Mouse (Mus musculus) midbrain, embryonic 14.5 days (tissue): ENCODE data around the gene Gpr171. TPM values are rescaled to one million over a fixed set of nuclear protein-coding genes. Genes with fewer than 3 reads are reported as not detected.

Experiments used
- ATAC-seq: fragments of 200-750 bp; cut with Nextera tagmentation; 2 replicates; pipeline ENCODE4 v1.8.0; 2017; ENCODE audit warnings: moderate number of reproducible peaks, moderate library complexity; ENCODE audit not compliant: low FRiP score, low TSS enrichment
- DNase-seq: peaks from one replicate; pipeline ENCODE4 v3.0.0-alpha.2; 2015
- H3K27ac ChIP-seq: fragments of 300-500 bp; sonication (generic); replicated peaks from 2 replicates; pipeline ENCODE4 v1.5.1; 2014; ENCODE audit warnings: mild to moderate bottlenecking, low read depth, low read length, moderate library complexity
- H3K27me3 ChIP-seq: fragments of 300-500 bp; sonication (generic); 2 replicates; pipeline ENCODE4 v1.6.1; 2014; ENCODE audit warnings: low read length, control low read depth, mixed read lengths; ENCODE audit not compliant: control insufficient read depth, insufficient read depth
- H3K36me3 ChIP-seq: fragments of 300-500 bp; sonication (generic); 2 replicates; pipeline ENCODE4 v1.6.1; 2014; ENCODE audit warnings: low read length, control low read depth; ENCODE audit not compliant: control insufficient read depth, insufficient read depth
- H3K4me1 ChIP-seq: fragments of 300-500 bp; sonication (generic); 2 replicates; pipeline ENCODE4 v1.6.1; 2014; ENCODE audit warnings: mild to moderate bottlenecking, antibody characterized with exemption, low read length, control low read depth; ENCODE audit not compliant: control insufficient read depth, insufficient read depth
- H3K4me2 ChIP-seq: fragments of 300-500 bp; sonication (generic); 2 replicates; pipeline ENCODE4 v1.6.1; 2014; ENCODE audit warnings: mild to moderate bottlenecking, low read length, moderate library complexity
- H3K4me3 ChIP-seq: fragments of 300-500 bp; sonication (generic); replicated peaks from 2 replicates; pipeline ENCODE4 v1.5.1; 2014; ENCODE audit warnings: low read depth, low read length
- H3K9ac ChIP-seq: fragments of 300-500 bp; sonication (generic); replicated peaks from 2 replicates; pipeline ENCODE4 v1.6.1; 2014; ENCODE audit warnings: mild to moderate bottlenecking, low read length, moderate library complexity
- H3K9me3 ChIP-seq: fragments of 300-500 bp; sonication (generic); 2 replicates; pipeline ENCODE4 v1.6.1; 2016; ENCODE audit warnings: low read length, control low read depth, mixed read lengths; ENCODE audit not compliant: control insufficient read depth
- WGBS: fragments of 180-500 bp; shearing (Covaris S2); extraction: QIAGEN DNeasy Blood & Tissue Kit; methylation state at CpG from one replicate; pipeline ENCODE4 v1.1.7; 2014; 5-methylcytosine and 5-hydroxymethylcytosine counted together
- polyA plus RNA-seq: library from polyadenylated mRNA; unstranded; fragments of >200 nt; fragmentation: Nextera tagmentation; extraction: Ambion mirVana; gene quantifications from 2 replicates; pipeline ENCODE4 v1.2.1, GENCODE M21; 2014

The Gpr171 gene
- polyA plus RNA-seq, 1 experiment from 2014 or later: 1.3 TPM

GRCm38 (mm10) chr3:59102146-59102545 lies 525 bp upstream of the Gpr171 start:
- DNase-seq: no peak
- Histone ChIP-seq H3K27me3 (no peaks in the 10 kb centered on the region), H3K36me3 (no peaks in the 10 kb centered on the region), H3K9me3 (no peaks in the 10 kb centered on the region), H3K4me1 (no peaks in the 10 kb centered on the region), H3K27ac (no peak overlapping the region), H3K4me3 (no peak overlapping the region), H3K9ac (no peak overlapping the region), H3K4me2 (no peak overlapping the region)
- ATAC-seq: no peak
- 97% methylated on average over 2 of the region's 2 CpGs for WGBS

- no peak overlapping the region for H3K9ac ChIP-seq
- no peaks in the 10 kb centered on the region for H3K4me1 ChIP-seq
- no peaks in the 10 kb centered on the region for H3K9me3 ChIP-seq
- H3K4me2 ChIP-seq: no peak overlapping the region
- WGBS: 93% methylated on average over 10 of the region's 10 CpGs
- DNase-seq: no peak
- ATAC-seq: no peak
- no peaks in the 10 kb centered on the region for H3K27me3 ChIP-seq
- no peak overlapping the region for H3K4me3 ChIP-seq
- no peak overlapping the region for H3K27ac ChIP-seq
- no peaks in the 10 kb centered on the region for H3K36me3 ChIP-seq
Observed at GRCm38 (mm10) chr3:59098540-59098939, 3.1 kb downstream of the Gpr171 start.

GRCm38 (mm10) chr3:59097421-59097820 lies 4.2 kb downstream of the Gpr171 start:
- DNase-seq (no peak), ATAC-seq (no peak)
- H3K4me2 ChIP-seq: no peak overlapping the region
- no peak overlapping the region for H3K9ac ChIP-seq
- H3K36me3 ChIP-seq: no peaks in the 10 kb centered on the region
- H3K27me3 ChIP-seq: no peaks in the 10 kb centered on the region
- H3K4me3 ChIP-seq: no peak overlapping the region
- 60% methylated on average over 6 of the region's 6 CpGs for WGBS
- H3K9me3 ChIP-seq: no peaks in the 10 kb centered on the region
- H3K27ac ChIP-seq: no peak overlapping the region
- H3K4me1 ChIP-seq: no peaks in the 10 kb centered on the region

GRCm38 (mm10) chr3:59092702-59093101 lies 8.9 kb downstream of the Gpr171 start:
- H3K9me3 ChIP-seq: no peaks in the 10 kb centered on the region
- no peak overlapping the region for H3K4me3 ChIP-seq
- H3K4me1 ChIP-seq: no peaks in the 10 kb centered on the region
- no peak overlapping the region for H3K9ac ChIP-seq
- ATAC-seq (no peak), DNase-seq (no peak)
- H3K4me2 ChIP-seq: no peak overlapping the region
- no peaks in the 10 kb centered on the region for H3K27me3 ChIP-seq
- no peaks in the 10 kb centered on the region for H3K36me3 ChIP-seq
- no peak overlapping the region for H3K27ac ChIP-seq
- 85% methylated on average over 11 of the region's 11 CpGs for WGBS

GRCm38 (mm10) chr3:59080919-59081318 lies 20.7 kb downstream of the Gpr171 start:
- Histone ChIP-seq H3K27me3 (no peaks in the 10 kb centered on the region), H3K27ac (no peak overlapping the region), H3K9ac (no peak overlapping the region), H3K36me3 (0 out of 2 replicates have a peak, but pooled peaks cover 5% of the 10 kb centered on the region), H3K4me3 (no peak overlapping the region), H3K4me1 (no peaks in the 10 kb centered on the region), H3K9me3 (no peaks in the 10 kb centered on the region), H3K4me2 (no peak overlapping the region)
- ATAC-seq (no peak), DNase-seq (no peak)
- WGBS: 29% methylated on average over 7 of the region's 7 CpGs

- Histone ChIP-seq H3K4me2 (no peak overlapping the region), H3K9me3 (no peaks in the 10 kb centered on the region)
- 26% methylated on average over 6 of the region's 6 CpGs for WGBS
Observed at GRCm38 (mm10) chr3:59080293-59080916, 21.2 kb downstream of the Gpr171 start.

GRCm38 (mm10) chr3:59079327-59079726 lies 22.3 kb downstream of the Gpr171 start:
- DNase-seq (peak; percentile 75), ATAC-seq (no peak)
- no peaks in the 10 kb centered on the region for H3K9me3 ChIP-seq
- H3K4me1 ChIP-seq: no peaks in the 10 kb centered on the region
- WGBS: 39% methylated on average over 4 of the region's 4 CpGs
- no peaks in the 10 kb centered on the region for H3K27me3 ChIP-seq
- no peak overlapping the region for H3K27ac ChIP-seq
- H3K4me3 ChIP-seq: no peak overlapping the region
- H3K36me3 ChIP-seq: 0 out of 2 replicates have a peak, but pooled peaks cover 6% of the 10 kb centered on the region
- no peak overlapping the region for H3K9ac ChIP-seq
- no peak overlapping the region for H3K4me2 ChIP-seq

More at GRCm38 (mm10) chr3:59080293-59080916, 21.2 kb downstream of the Gpr171 start:
- Histone ChIP-seq H3K27me3 (no peaks in the 10 kb centered on the region), H3K4me3 (no peak overlapping the region), H3K9ac (no peak overlapping the region), H3K4me1 (no peaks in the 10 kb centered on the region), H3K36me3 (0 out of 2 replicates have a peak, but pooled peaks cover 6% of the 10 kb centered on the region), H3K27ac (no peak overlapping the region)
- ATAC-seq: no peak
- DNase-seq: no peak

GRCm38 (mm10) chr3:59078585-59078984 lies 23.0 kb downstream of the Gpr171 start:
- H3K36me3 ChIP-seq: 0 out of 2 replicates have a peak, but pooled peaks cover 6% of the 10 kb centered on the region
- H3K9me3 ChIP-seq: no peaks in the 10 kb centered on the region
- H3K27me3 ChIP-seq: no peaks in the 10 kb centered on the region
- H3K27ac ChIP-seq: no peak overlapping the region
- ATAC-seq (no peak), DNase-seq (no peak)
- no peak overlapping the region for H3K4me3 ChIP-seq
- WGBS: 90% methylated on average over 11 of the region's 11 CpGs
- no peak overlapping the region for H3K4me2 ChIP-seq
- no peak overlapping the region for H3K9ac ChIP-seq
- no peaks in the 10 kb centered on the region for H3K4me1 ChIP-seq

GRCm38 (mm10) chr3:59077278-59077677 lies 24.3 kb downstream of the Gpr171 start:
- Histone ChIP-seq H3K9me3 (no peaks in the 10 kb centered on the region), H3K4me1 (no peaks in the 10 kb centered on the region), H3K4me2 (no peak overlapping the region), H3K36me3 (0 out of 2 replicates have a peak, but pooled peaks cover 6% of the 10 kb centered on the region), H3K4me3 (no peak overlapping the region), H3K27me3 (no peaks in the 10 kb centered on the region), H3K9ac (no peak overlapping the region), H3K27ac (no peak overlapping the region)
- WGBS: 61% methylated on average over 4 of the region's 4 CpGs
- no peak for ATAC-seq
- peak; percentile 56 for DNase-seq
